Mouse (Mus musculus) adrenal gland, postnatal 10 days (tissue): Measurements from ENCODE around the gene Mapk3. TPM values are rescaled to one million over a fixed set of nuclear protein-coding genes. Genes with fewer than 3 reads are reported as not detected.
"Not testable (repeated sequence)": the region's sequence is repeated elsewhere in the genome, so short reads cannot be mapped to it uniquely, and the experiment has no call there.

Source experiments
- DNase-seq: peaks from one replicate; pipeline ENCODE4 v3.0.0; 2021; ENCODE audit warnings: mixed read lengths
- total RNA-seq, 2 experiments: library from RNA; stranded (reverse); gene quantifications; 2 replicates each; pipeline ENCODE4 v1.2.3; 2021

Mapk3 gene
- total RNA-seq, 2 experiments from 2014 or later: 125 to 158 TPM

GRCm38 (mm10) chr7:126759672-126760390 lies 430 bp downstream of the Mapk3 start:
- no peak for DNase-seq

GRCm38 (mm10) chr7:126760391-126760802 lies 996 bp downstream of the Mapk3 start:
- peak; percentile 75 for DNase-seq

- DNase-seq: peak; percentile 55
Observed at GRCm38 (mm10) chr7:126760956-126761355, 1.6 kb downstream of the Mapk3 start.

- DNase-seq: no peak
Observed at GRCm38 (mm10) chr7:126761529-126762067, 2.2 kb downstream of the Mapk3 start.

GRCm38 (mm10) chr7:126762471-126763008 lies 3.1 kb downstream of the Mapk3 start:
- no peak for DNase-seq

- no peak for DNase-seq
Observed at GRCm38 (mm10) chr7:126765540-126765939, 6.1 kb downstream of the Mapk3 start.

GRCm38 (mm10) chr7:126766201-126766600 lies 6.8 kb downstream of the Mapk3 start, which contains the start of gene Gdpd3:
Gene Gdpd3, plus strand, starts transcription at chr7:126766334.
- DNase-seq: no peak

GRCm38 (mm10) chr7:126767001-126767400 lies 7.6 kb downstream of the Mapk3 start:
- DNase-seq: no peak

GRCm38 (mm10) chr7:126770784-126771183 lies 11.4 kb downstream of the Mapk3 start:
- DNase-seq: no peak

GRCm38 (mm10) chr7:126773351-126773750 lies 13.9 kb downstream of the Mapk3 start:
- no peak for DNase-seq

- no peak for DNase-seq
Observed at GRCm38 (mm10) chr7:126774463-126774862, 15.1 kb downstream of the Mapk3 start.

- DNase-seq: peak; percentile 18
Observed at GRCm38 (mm10) chr7:126775185-126775977, 16.0 kb downstream of the Mapk3 start.

- DNase-seq: peak; percentile 7
Observed at GRCm38 (mm10) chr7:126775978-126776234, 16.5 kb downstream of the Mapk3 start.

- DNase-seq: peak; percentile 98
Observed at GRCm38 (mm10) chr7:126776598-126777057, 17.2 kb downstream of the Mapk3 start, which contains the start of gene Ypel3. Gene Ypel3, plus strand, starts transcription at chr7:126776955.

- DNase-seq: peak; percentile 64
Observed at GRCm38 (mm10) chr7:126777476-126777875, 18.1 kb downstream of the Mapk3 start.

- DNase-seq: no peak
Observed at GRCm38 (mm10) chr7:126778147-126778546, 18.7 kb downstream of the Mapk3 start.

- DNase-seq: not testable (repeated sequence)
Observed at GRCm38 (mm10) chr7:126779101-126779500, 19.7 kb downstream of the Mapk3 start.

GRCm38 (mm10) chr7:126779983-126780970 lies 20.9 kb downstream of the Mapk3 start:
- DNase-seq: peak; percentile 95

- peak; percentile 55 for DNase-seq
Observed at GRCm38 (mm10) chr7:126780971-126781635, 21.7 kb downstream of the Mapk3 start, which contains the start of gene Tbx6. Gene Tbx6, plus strand, starts transcription at chr7:126781483.

- no peak for DNase-seq
Observed at GRCm38 (mm10) chr7:126781661-126782370, 22.4 kb downstream of the Mapk3 start.
